Mouse (Mus musculus) splenic B cell, adult 2 months (primary cell): ENCODE measurements around the gene Olfr701.

ENCODE experiments used
- DNase-seq: peaks from one replicate; pipeline ENCODE4 v3.0.0-alpha.2; 2011; ENCODE audit warnings: low read depth, low spot score
- H3K27me3 ChIP-seq: 2 replicates; pipeline ENCODE4 v1.6.1; 2012; ENCODE audit warnings: mild to moderate bottlenecking, low read length, moderate library complexity, mixed read lengths; ENCODE audit not compliant: control insufficient read depth, poor library complexity, insufficient read depth, severe bottlenecking
- H3K36me3 ChIP-seq: 2 replicates; pipeline ENCODE4 v1.6.1; 2012; ENCODE audit warnings: mild to moderate bottlenecking, low read length, moderate library complexity, mixed read lengths; ENCODE audit not compliant: control insufficient read depth, poor library complexity, insufficient read depth, severe bottlenecking

The Olfr701 gene

DNA sequence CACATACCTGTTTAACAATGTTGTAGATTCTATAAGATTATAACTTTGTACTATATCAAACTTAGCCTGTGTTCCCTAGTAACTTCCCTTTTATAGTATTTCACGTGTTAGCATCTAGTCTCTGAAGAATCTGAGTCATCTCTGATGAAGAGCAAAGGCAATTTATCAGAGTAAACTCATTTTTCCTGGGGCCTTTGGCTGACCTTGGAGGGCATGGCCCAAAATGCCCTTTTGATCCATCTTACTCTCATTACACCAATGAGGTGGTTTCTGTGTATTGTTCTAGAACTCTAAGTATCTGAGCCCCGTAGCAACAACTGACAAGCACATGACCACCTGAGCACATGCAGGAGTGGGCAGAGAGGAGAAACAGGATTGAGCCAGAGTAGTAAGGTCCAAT lies at the start of gene Olfr701:
TSS of gene Olfr701 (plus strand) at position 301 of the 400 bp plus-strand sequence.
- H3K27me3 ChIP-seq = no peaks in the 10 kb centered on the region

DNA sequence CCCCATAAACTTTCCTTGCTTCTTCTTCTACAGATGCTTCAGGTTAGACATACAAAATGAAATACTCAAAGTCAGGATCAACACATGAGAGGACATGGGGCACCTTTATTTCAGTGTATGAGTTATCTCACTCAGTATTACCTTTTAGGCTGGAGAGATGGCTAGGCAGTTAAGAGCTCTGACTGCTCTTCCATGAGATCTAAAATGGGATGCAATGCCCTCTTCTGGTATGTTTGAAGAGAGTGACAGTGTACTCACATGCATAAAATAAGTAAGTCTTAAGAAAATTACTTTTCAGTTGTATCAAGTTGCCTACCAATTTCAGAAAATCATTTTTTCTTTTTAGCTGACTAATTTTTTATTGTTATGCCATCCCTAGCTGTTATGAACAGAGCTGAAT lies 25.6 kb upstream of the Olfr701 start:
- no peaks in the 10 kb centered on the region for H3K36me3 ChIP-seq
- DNase-seq = peak; percentile 63
- no peaks in the 10 kb centered on the region for H3K27me3 ChIP-seq

More for the DNA sequence above, at the start of gene Olfr701:
- no peaks in the 10 kb centered on the region for H3K36me3 ChIP-seq
- DNase-seq = no peak

DNA sequence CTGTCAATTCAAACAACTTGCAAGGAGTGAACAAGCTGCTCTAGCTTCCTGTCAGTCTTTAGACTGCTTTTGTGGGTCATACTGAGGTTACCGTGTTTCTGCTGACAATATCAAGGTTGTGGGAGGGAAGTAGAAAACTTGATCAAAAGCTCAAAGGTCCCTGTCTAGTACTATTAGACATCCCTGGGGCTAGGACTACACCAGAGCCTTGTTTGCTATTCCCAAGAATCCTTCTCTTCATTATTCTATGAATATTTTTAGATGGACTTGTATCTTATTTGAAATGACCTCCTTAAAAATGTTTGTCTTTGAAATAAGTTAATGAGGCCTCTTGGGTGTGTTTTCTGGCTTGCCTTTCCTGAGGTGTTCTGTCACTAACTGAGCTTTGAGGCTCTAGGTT lies 20.8 kb upstream of the Olfr701 start, which contains the start of gene Olfr699:
TSS of gene Olfr699 (minus strand) at position 101 of the 400 bp plus-strand sequence.
- no peaks in the 10 kb centered on the region for H3K27me3 ChIP-seq
- H3K36me3 ChIP-seq = no peaks in the 10 kb centered on the region
- no peak for DNase-seq

DNA sequence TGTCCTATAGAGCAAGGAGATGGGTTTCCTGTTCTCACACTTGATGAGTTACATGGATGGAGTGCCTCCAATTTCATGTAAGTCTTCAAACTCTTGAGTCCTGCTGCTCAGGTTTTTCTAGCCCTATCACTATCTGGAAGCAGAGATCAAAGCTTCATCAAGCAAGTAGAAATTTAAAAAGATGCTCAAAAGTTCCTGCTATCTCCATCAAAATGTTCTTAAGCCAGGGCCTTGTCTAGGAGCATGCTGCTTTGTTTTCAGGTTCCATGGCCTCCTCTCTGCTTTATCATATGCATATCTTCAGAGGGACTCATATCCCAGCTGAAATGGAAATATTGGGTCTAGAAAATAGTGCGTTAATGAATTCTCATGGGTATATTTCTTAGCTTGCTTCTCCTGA lies 5.2 kb upstream of the Olfr701 start, which contains the start of gene Olfr700:
TSS of gene Olfr700 (minus strand) at position 101 of the 400 bp plus-strand sequence.
- Histone ChIP-seq H3K27me3 (no peaks in the 10 kb centered on the region), H3K36me3 (no peaks in the 10 kb centered on the region)
- DNase-seq = no peak

DNA sequence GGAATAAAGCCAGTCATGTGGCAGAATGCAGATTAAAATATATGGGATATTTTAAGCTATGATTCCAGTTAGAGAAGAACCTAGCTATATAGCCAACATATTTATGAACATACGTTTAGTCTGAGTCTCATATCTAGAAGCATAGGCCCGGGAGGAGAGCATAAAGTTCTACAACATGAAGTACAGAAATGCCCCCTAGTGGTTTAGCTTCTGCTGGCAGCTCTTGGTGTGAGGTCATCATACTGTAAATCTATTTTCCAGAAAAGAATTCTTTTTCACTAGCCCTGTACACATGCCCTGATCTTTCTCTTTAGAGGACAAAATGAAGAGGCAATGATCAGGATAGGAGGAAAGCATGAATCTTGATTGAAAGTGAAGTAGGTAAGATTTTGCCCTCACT lies 1.8 kb downstream of the Olfr701 start:
- Histone ChIP-seq H3K27me3 (no peaks in the 10 kb centered on the region), H3K36me3 (no peaks in the 10 kb centered on the region)
- DNase-seq = peak; percentile 77

DNA sequence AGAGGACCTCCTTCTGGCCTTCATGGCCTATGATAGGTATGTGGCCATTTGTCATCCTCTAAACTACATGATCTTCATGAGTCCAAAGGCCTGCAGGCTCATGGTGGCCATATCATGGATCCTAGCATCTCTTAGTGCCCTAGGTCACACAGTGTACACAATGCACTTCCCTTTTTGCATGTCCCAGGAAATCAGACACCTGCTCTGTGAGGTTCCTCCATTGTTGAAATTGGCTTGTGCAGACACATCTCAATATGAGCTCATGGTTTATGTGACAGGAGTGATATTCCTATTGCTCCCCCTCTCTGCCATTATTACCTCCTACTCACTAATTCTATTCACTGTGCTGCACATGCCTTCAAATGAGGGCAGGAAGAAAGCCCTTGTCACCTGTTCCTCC lies 4.5 kb downstream of the Olfr701 start:
- H3K27me3 ChIP-seq = no peaks in the 10 kb centered on the region
- no peak for DNase-seq
- no peaks in the 10 kb centered on the region for H3K36me3 ChIP-seq

DNA sequence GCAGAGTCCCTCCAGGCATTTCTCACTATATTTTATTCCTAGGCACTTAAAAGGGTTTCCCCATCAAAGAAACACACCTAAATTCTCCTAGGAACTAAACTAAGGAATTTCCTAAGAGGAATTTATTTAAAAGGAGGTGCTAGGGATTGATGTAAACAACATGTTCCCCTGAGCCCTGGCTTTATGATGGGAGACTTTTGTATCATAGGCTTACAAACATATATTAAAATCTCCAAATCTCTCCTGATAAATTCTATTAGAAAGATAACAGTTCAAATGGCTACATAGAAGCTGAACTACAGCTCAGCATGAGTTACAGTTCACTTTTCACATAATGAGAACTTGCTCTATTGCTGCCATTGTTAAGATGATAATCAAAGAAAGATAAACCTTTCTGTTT lies 19.9 kb downstream of the Olfr701 start, which contains the start of gene Olfr702:
TSS of gene Olfr702 (minus strand) at position 101 of the 400 bp plus-strand sequence.
- Histone ChIP-seq H3K36me3 (no peaks in the 10 kb centered on the region), H3K27me3 (no peaks in the 10 kb centered on the region)
- no peak for DNase-seq

DNA sequence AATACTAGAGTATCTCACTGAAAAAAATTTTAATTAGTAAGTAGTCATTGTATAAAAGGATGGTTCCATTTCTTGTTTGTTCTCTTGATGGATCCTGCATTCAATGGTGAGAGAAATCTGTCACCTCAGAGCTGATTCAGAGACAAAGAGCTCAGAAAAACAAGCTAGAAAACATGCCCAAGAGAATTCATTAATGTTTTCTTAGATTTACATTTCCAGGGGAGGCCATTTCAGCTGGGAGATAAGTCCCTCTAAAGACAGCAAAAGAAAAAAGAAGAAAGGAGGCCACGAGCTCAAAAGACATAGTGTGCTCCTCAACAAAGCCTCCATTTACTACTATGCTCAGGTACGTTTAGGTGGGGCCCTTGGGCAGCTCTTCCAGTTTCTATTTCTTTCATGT lies 29.1 kb downstream of the Olfr701 start, which contains the start of gene Olfr703:
TSS of gene Olfr703 (plus strand) at position 301 of the 400 bp plus-strand sequence.
- no peaks in the 10 kb centered on the region for H3K27me3 ChIP-seq
- H3K36me3 ChIP-seq = no peaks in the 10 kb centered on the region
- no peak for DNase-seq

DNA sequence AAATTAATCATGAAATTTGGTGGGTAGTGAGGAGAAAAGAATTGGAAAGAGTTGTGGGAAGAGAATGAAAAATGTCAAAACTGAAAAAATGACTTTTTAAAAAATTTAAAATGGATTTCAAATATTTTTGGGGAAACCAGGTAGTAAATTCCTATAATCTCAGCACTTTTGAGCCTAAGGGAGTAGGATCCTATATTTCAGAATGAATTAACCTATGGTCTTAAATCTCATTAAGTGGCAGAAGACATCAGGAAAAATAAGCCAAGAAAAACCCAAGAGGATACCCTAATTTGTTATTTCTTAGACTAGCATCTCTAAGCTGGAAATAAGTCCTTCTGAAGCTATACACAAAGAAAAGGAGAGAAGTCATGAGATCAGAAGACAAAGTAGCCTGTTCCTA lies 49.0 kb downstream of the Olfr701 start, which contains the start of gene Olfr704:
TSS of gene Olfr704 (plus strand) at position 301 of the 400 bp plus-strand sequence.
- DNase-seq = no peak
- no peaks in the 10 kb centered on the region for H3K27me3 ChIP-seq
- no peaks in the 10 kb centered on the region for H3K36me3 ChIP-seq
